Mouse (Mus musculus) heart, adult 2 months (tissue): ENCODE results near the gene Rwdd2b.

Source experiments
- CTCF ChIP-seq: fragments of 200-600 bp; IDR thresholded peaks from 2 replicates; pipeline ENCODE4 v1.8.1; 2022; ENCODE audit warnings: antibody characterized with exemption, mild to moderate bottlenecking, moderate library complexity
- EP300 ChIP-seq: fragments of 200-500 bp; IDR thresholded peaks from 2 replicates; pipeline ENCODE4 v1.6.1; 2011; ENCODE audit warnings: low read depth, low read length, control low read depth; ENCODE audit not compliant: insufficient read depth
- POLR2A ChIP-seq: fragments of 200-500 bp; IDR thresholded peaks from 2 replicates; pipeline ENCODE4 v1.6.1; 2011; ENCODE audit warnings: mild to moderate bottlenecking, low read depth, low read length, control low read depth; ENCODE audit not compliant: insufficient read depth

- TF ChIP-seq CTCF (no peak), EP300 (no peak), POLR2A (no peak)
These were observed 19.7 kb downstream of the Rwdd2b start for GRCm38 (mm10) chr16:87420662-87421061.
